Mouse (Mus musculus) B cell, adult 2 months (primary cell): ENCODE measurements around the gene Satb2.
"Not testable (repeated sequence)": the region's sequence is repeated elsewhere in the genome, so short reads cannot be mapped to it uniquely, and the experiment has no call there.

ENCODE experiments used
- DNase-seq, 2 experiments: peaks; one replicate each; pipeline ENCODE4 v3.0.0; 2022

Satb2 gene

GRCm38 (mm10) chr1:56822735-56823134 is 155.7 kb downstream of the Satb2 start:
- no peak for DNase-seq

- no peak for DNase-seq
Observed at GRCm38 (mm10) chr1:56822025-56822424, 156.4 kb downstream of the Satb2 start.

- no peak for DNase-seq
Observed at GRCm38 (mm10) chr1:56813506-56813905, 164.9 kb downstream of the Satb2 start.

- no peak for DNase-seq
Observed at GRCm38 (mm10) chr1:56812961-56813360, 165.5 kb downstream of the Satb2 start.

- no peak for DNase-seq
Observed at GRCm38 (mm10) chr1:56811486-56811885, 167.0 kb downstream of the Satb2 start.

- no peak for DNase-seq
Observed at GRCm38 (mm10) chr1:56806006-56806405, 172.4 kb downstream of the Satb2 start.

- DNase-seq = no peak
Observed at GRCm38 (mm10) chr1:56800611-56801010, 177.8 kb downstream of the Satb2 start.

GRCm38 (mm10) chr1:56795016-56795608 is 183.3 kb downstream of the Satb2 start:
- peak; percentile 14 to 20 for DNase-seq

GRCm38 (mm10) chr1:56789641-56790040 is 188.8 kb downstream of the Satb2 start:
- DNase-seq = no peak

GRCm38 (mm10) chr1:56782139-56782538 is 196.3 kb downstream of the Satb2 start:
- DNase-seq = not testable (repeated sequence)

GRCm38 (mm10) chr1:56764205-56764604 is 214.2 kb downstream of the Satb2 start:
- DNase-seq = no peak

GRCm38 (mm10) chr1:56761512-56761911 is 216.9 kb downstream of the Satb2 start:
- DNase-seq = no peak

- no peak for DNase-seq
Observed at GRCm38 (mm10) chr1:56753283-56753682, 225.2 kb downstream of the Satb2 start.

- DNase-seq = no peak
Observed at GRCm38 (mm10) chr1:56750693-56751092, 227.8 kb downstream of the Satb2 start.

GRCm38 (mm10) chr1:56749629-56750311 is 228.7 kb downstream of the Satb2 start:
- DNase-seq = no peak

- DNase-seq = no peak
Observed at GRCm38 (mm10) chr1:56748876-56749493, 229.5 kb downstream of the Satb2 start.
